Mouse (Mus musculus) spleen, postnatal 10 days (tissue): ENCODE results near the gene Strip2.

Source experiments
- DNase-seq, 2 experiments: peaks; one replicate each; pipeline ENCODE4 v3.0.0; 2021 to 2022; ENCODE audit warnings: low spot score in 2 of 2

Gene Strip2

DNA sequence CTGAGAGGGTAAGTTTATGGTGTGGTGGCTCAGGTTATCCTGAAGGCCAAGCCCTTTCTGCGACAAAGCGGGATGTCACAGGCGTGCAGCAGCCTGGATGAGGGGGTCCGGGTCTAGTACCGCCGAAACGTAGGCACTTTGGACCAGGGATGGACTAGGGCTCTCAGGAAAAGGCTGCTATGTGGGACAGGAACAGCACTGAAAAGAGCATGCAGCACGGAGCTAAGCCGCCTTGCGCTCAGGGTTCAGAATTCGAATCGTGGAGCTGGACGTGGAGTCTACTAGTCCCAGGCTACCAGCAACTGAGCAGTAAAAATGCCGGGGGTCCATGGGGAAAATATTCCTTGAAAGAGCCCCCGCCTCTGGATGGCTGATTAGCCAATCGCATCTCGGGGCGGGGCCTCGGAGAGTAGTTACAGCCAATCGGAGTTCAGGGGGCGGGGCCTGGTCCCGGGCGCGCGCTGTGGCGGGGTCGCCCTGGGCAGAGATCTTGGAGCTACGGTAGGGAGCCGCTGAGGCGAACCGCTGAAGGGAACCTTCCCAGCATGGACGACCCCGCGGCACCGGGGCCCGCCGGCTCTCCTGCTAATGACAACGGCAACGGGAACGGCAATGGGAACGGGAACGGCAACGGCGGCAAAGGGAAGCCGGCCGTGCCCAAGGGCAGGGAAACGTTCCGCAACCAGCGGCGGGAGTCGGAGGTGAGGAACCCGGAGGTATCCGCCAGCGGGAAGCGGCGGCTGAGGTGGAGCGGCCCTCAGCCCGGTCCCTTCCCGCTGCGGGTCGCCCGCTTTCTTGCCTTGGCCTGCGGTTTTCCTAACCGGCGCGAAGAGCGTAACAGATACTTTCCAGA is at the start of gene Strip2:
Strip2 (plus strand) TSS at position 483 of the 853 bp plus-strand sequence.
- peak; percentile 96 to 97 for DNase-seq

- no peak for DNase-seq
Observed at GRCm38 (mm10) chr6:29868341-29868895, 48.4 kb upstream of the Strip2 start.

DNA sequence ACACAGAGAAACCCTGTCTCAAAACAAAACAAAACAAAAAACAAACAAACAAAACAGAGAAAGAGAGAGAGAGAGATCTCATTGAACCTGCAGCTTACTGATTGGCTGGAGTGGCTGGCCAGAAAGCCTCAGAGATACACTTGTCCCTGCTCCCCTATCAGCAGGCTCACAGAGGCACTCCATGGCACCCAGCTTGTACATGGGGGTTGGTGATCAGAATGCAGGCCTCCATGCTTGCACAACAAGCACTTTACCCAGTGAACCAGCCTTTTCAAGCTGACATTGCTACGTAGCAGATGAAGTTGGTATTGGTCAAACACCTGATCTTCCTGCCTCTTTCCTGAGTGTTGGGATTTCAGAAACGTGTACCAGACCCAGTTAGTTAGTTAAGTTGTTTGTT is 43.2 kb upstream of the Strip2 start:
- peak in 1 of 2 experiments; percentile 15 for DNase-seq

GRCm38 (mm10) chr6:29875576-29875975 is 41.2 kb upstream of the Strip2 start:
- no peak for DNase-seq

DNA sequence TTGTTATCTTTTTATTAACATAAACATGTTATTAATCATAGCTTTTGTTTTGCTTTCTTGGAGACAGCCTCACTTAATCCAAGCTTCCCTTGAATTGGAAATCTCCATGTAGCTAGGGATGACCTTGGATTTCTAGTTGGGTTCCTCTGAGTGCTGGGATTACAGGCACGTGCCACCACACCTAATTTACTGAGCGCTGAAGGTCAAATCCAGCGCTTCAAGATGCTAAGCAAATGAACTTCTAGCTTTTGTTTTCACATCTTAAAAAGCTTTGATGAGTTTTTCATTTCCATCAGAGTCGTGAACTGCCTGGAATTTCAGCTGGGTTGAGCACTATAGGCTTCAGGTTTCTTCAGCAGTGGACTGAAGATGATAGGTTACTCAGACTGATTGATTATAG is 40.0 kb upstream of the Strip2 start:
- DNase-seq = no peak

DNA sequence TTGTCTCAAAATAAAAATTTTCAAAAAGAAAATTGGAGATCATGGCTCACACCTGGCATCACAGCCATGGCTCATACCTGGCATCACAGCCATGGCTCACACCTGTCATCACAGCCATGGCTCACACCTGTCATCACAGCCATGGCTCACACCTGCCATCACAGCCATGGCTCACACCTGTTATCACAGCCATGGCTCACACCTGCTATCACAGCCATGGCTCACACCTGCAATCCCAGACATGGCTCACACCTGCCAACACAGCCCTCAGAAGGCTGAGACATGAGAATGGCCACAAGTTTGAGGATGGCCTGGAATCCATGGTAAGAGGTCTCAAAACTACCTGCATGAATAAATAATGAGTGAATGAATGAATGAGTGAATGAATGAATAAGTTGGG is 37.2 kb upstream of the Strip2 start:
- DNase-seq = no peak

DNA sequence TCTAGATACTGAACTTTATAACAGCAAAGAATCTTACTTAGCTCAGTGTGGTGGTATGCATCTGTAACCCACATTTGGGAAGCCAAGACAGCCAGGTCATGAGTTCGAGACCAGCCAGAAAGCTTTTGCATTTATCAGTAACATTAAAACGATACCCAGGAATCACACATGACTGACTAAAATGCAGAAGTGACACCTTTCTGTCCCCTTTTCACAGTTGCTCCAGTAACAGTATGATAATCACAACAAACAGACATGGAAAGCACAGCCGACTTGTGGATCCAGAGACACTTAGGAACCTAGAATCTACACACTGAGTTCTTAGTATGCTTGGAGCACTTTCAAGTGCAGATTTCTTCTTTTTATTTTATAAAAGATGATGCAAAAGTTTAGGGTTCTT is 36.0 kb upstream of the Strip2 start:
- no peak for DNase-seq

DNA sequence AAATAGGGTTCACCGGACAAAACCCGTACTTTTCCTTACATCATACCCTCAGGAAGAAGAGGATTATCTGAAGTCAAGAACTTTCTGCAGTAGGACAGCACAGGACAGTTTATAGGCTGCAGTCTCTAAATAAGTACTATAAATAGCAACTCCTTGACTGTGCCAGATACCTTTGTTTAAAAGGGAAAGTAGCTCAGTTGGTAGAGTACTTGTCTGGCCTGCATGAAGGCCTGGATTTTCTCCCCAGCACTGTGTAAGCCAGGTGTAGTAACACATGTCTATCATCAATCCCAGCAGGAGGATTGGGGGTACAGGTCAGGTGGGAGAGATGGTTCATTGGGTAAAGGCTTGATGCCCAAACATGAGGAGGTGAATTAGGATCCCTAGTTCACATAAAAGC is 34.9 kb upstream of the Strip2 start:
- DNase-seq = no peak

- DNase-seq = no peak
Observed at GRCm38 (mm10) chr6:29882870-29883269, 33.9 kb upstream of the Strip2 start.

DNA sequence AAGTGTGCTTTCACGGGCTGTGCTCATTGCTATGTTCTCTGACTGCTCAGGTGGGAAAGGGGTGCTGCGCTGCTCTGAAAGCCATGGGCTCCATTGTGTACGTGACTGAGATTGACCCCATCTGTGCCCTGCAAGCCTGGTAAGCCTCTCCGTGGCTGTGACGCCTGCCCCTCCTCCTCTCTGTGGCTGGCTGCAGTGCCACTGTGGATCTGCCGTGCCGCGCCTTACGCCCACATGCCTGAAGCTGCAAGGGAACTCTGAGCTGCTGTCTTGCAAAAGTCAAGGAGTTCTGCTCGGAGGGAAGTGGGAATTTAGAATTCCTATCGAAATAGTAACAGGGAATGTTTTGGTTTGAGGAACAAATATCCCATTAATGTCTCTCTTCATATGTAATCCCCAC is 25.7 kb upstream of the Strip2 start:
- DNase-seq = no peak

DNA sequence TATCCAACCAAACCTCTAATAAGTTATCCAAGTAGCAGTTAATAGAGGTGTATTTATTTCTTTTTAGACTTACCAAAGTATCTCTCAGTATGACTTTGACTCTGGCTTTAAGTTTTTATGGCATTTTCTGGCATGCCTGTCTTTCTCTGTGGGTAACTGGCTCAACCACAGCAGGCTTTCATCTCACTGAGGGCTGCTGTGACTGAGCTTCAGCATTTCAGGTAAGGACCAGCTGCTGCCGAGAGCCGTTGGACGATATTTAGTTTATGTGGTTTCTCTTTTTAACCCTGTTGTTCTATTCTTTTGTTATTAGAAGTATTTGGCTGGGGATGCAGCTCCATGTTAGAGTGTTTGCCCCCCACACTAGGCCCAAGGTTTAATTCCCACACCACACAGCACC is 19.8 kb upstream of the Strip2 start:
- DNase-seq = no peak

GRCm38 (mm10) chr6:29901450-29901849 is 15.4 kb upstream of the Strip2 start:
- DNase-seq = no peak

- no peak for DNase-seq
Observed at GRCm38 (mm10) chr6:29902256-29902655, 14.6 kb upstream of the Strip2 start.

- DNase-seq = no peak
Observed at GRCm38 (mm10) chr6:29903343-29903914, 13.4 kb upstream of the Strip2 start.

GRCm38 (mm10) chr6:29904281-29904680 is 12.5 kb upstream of the Strip2 start:
- DNase-seq = no peak

DNA sequence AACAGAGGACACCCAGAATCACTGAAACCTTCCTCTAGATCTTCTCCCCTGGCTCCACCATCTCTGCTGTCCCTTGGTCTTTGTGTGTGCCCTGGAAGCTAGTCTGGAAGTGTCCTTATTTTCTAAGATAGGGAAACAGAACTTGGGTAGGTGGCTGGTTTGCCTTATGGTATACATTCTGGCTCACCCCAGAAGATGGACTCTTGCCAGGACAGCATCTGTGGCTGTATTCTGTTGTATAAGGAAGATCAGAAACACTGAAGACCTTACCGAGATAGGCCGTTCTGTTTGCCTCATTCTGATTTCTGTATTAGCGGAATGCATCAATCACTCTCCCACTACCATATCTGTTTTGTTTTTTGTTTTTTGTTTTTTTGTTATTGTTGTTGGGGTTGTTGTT is 6.2 kb upstream of the Strip2 start:
- DNase-seq = no peak

DNA sequence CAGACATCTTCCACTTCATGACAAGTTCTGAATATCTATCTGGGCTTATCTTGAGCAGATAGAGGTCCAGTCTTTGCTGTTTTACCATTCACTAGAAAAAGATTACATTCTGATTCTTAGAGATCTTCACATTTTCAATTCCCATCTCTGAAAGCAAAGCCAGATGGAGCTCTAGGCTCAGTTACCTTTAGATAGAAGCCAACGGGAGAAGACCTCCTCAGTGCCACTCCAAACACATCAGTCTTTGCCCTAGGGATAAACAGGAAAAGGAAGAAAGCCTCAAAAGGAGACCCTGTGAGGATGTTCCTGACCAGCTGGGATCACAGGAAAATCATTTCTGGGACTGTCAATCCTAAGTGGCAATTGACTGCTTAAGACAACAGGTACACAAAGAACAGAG is 3.1 kb upstream of the Strip2 start:
- DNase-seq = no peak

- no peak for DNase-seq
Observed at GRCm38 (mm10) chr6:29914136-29914535, 2.7 kb upstream of the Strip2 start.

DNA sequence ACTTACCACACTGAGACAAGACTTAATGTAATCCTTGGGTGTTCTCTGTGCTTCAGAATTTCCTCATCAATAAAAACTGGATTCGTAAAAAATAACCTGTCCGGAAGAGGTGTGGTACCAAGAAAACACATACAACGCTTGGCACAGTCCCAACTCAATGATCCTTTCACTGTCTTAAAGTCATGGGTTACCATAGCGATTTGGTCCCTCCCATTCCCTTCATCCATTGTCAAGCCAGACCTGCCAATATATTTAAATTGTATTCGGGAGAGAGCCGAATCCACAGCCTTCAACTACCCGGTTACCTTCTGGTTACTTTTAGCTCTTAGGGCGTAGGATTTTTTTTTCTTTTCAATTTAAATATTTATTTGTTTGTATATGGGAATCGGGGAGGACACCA is 976 bp upstream of the Strip2 start:
- no peak for DNase-seq

- DNase-seq = no peak
Observed at GRCm38 (mm10) chr6:29917383-29917720, 540 bp downstream of the Strip2 start.

DNA sequence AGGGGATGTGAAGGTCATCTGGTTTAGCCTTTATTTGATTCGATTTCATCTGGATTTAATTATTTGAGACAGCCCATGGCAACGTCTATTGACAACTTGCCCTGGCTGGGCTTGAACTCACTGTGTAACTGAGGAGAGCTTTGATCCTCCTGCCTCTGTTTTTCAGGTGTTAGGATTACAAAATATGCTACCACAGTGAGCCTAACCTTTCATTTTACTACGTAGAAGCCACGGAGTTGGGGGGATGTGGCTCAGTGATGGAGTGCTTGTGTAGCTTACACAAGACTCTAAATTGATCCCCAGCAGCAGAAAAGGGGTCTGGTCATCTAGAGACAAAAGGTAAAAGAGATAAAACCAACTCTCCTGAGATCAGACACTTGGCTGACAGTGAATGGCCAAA is 1.1 kb downstream of the Strip2 start:
- DNase-seq = no peak

- peak in 1 of 2 experiments; percentile 35 for DNase-seq
Observed at GRCm38 (mm10) chr6:29923501-29923900, 6.7 kb downstream of the Strip2 start.

DNA sequence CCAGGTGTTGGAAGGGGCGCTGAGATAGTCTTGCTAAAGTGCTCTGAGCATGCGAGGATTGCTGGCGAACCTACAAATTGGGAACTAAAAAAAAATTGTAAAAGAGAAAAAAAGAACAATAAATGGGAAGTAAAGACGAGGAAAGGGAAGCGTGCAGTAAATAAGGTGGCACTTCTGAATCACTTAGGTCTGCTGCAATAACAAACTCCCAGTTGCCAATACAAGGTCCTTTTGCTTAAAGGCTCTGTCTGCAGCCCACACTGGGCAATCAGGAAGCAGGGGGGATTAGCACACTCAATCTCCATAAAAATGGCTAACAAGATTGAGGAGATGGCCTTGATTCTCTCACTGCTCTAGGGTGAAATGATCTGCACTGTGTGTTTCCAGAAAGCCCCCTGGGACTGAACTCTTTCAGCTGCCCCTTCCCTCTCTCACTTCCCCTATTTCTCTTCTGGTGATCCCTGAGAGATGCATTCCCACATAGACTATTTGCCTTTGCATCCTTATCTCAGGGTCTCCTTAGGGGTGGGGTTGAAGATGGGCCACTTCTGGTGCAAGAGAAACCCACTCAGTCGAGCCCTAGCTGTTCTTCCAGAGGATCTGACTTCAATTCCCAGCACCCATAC is 8.9 kb downstream of the Strip2 start:
- no peak for DNase-seq
